Mouse (Mus musculus) ZHBTc4 (cell line): Measurements from ENCODE around the gene Rbfox3.

Experiments
- DNase-seq: peaks from one replicate; pipeline ENCODE4 v3.0.0-alpha.2; 2011; ENCODE audit warnings: low read depth, low spot score

Gene Rbfox3

DNA sequence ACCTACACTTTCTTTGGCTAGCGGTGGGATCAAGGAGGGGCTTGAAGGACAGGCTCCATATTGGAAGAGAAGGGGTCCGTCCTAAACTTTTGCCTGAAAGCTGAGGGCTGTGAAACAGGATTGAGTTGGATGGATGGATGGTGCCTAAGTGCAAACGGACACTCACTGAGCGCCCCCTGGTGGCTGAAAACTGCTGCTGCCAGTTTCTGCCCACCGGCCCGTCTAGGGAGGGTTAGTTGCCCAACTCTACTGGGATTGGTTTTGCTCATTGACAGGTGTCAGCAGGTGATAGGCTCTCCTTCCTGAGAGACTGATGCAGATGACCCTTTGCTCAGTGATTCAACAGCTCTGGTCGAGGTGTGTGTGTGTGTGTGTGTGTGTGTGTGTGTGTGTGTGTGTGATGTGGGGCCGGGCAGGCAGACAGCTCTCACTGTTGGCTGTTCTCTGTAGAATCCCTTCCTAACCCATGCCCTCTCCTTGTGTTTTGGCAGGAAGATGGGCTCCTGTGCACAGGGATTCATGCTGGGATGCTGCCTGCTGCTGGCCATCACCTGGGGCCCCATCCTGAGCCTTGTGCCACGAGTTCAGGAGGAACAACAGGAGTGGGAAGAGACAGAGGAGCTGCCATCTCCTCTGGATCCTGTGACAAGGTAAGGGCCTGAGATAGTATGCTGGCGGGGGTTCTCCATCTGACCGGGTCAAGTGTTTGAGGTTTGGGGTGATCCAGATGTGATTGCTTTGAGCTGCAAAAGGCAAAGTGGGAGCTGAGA lies 468.0 kb downstream of the Rbfox3 start:
- peak; percentile 72 for DNase-seq

DNA sequence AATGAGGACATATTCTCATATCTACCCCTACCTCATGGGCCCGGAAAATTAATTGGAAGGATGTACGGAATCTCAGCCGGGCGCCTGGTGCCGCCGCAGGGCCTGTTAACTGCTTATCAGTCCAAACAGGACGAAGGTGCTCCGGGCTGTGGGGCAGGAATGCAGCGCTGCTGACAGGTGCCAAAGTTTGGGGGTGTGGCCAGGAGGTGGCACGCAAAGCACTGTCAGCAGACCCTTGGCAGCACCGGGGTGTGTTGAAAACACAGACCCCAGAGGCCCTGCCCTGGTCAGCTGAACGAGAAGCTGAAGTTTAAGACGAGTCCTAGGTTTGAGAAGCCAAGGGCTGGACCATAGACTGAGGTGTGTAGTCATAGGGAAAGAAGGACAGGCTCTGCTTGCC lies 468.7 kb downstream of the Rbfox3 start:
- no peak for DNase-seq
